Mouse (Mus musculus) c-Kit-negative CD71-positive TER-119-positive erythroid progenitor cells, embryonic 14.5 days (primary cell): ENCODE data around the gene Epha3.

Source experiments
- DNase-seq: peaks from one replicate; pipeline ENCODE4 v3.0.0-alpha.2; 2013; ENCODE audit warnings: low read depth, low spot score

The Epha3 gene

GRCm38 (mm10) chr16:63783544-63783943, 80.4 kb downstream of the Epha3 start:
- no peak for DNase-seq

GRCm38 (mm10) chr16:63782101-63782500, 81.9 kb downstream of the Epha3 start:
- no peak for DNase-seq

- DNase-seq, result no peak
Measured at GRCm38 (mm10) chr16:63780151-63780550, 83.8 kb downstream of the Epha3 start.

DNA sequence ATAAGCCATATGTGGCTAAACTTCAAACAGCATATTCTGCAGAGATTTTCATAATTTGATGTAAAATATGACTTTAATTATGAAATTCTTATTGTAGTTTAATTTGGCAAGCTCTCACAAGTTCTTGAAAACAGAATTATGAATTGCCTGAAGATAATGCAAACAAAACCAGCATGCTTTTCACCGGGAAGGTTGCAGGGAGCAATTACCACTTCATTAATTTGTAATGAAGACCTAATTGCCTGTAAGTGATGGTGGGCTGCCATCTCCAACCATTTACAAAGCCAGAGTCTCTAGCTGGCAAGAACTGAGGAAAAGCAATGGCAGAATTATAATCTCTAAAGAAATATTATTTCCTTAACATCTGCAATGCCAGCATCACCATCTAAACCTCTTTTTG, 86.2 kb downstream of the Epha3 start:
- no peak for DNase-seq

GRCm38 (mm10) chr16:63772566-63772965, 91.4 kb downstream of the Epha3 start:
- no peak for DNase-seq

- no peak for DNase-seq
Measured at GRCm38 (mm10) chr16:63767589-63767988, 96.4 kb downstream of the Epha3 start.

DNA sequence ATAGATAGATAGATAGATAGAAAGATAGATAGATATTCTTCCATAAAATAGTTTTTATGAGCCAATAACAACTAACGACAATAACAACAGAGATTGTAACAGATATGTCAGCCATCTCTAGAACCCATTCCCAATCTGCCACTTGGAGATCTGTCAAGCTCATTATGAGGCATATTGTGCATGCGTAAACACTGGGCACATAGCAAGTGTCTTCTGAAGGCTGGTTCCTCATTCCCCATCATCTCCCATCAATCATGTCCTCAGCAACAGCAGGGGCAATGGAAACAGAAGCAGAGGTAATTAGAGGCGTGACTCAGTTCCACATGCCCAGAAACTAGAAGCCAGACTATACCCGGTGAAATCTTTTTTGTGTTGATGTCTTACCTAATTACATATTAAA, 102.8 kb downstream of the Epha3 start:
- no peak for DNase-seq

DNA sequence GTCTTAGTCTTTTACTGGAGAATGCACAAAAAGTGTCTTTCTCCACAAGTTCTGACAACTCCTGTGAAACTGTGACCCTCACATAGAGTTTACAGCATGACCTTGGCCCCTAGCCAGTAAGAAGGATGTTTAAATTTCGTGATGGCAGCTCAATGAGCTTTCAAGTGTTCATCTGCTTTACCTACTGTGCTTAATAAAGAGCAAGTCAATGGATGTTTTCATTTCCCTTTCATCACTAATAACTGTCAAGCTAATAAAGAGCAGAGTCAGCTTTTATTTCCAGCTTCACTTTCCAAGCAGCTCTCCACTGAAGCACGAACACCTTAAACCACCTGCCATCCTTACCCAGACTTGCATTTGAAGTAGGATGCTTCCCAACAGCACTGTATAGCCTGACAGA, 103.9 kb downstream of the Epha3 start:
- DNase-seq, result no peak

DNA sequence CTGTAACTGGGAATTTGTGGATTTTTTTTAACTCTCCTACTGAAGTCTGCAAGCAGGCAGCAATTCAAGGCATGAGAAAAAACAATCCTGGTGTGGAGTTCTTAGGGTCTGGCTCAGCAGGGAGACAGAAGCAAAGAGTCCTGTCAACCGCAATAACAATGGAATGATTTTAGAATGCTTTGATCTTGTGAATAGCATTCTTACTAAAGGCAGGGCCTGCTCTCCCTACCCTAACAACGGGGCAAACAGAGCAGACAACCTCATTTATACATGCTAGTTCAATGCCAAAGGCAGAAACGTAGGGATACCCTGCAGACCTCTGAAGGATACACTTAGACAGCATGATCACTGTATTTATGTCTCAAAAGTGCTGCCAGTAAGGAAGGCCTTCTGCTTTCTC, 110.9 kb downstream of the Epha3 start:
- DNase-seq, result no peak

DNA sequence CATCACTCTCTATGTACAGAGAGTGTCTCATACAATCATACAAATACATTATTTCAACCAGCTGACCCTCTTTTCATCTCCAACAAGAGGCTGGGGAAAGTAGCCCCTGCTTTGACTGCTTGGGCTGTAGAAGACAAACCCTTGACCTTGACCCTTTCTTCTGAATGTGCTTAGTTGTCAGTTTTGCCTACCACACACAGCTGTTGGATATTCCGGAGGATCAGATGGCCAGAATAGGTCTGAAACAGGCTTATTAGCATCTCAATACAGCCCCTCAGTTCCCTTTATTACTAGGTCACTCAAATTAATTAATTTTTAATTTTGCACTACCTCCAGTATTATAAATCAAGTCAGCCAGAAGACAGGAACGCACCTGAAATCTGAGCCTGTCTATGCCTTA, 116.2 kb downstream of the Epha3 start:
- no peak for DNase-seq

DNA sequence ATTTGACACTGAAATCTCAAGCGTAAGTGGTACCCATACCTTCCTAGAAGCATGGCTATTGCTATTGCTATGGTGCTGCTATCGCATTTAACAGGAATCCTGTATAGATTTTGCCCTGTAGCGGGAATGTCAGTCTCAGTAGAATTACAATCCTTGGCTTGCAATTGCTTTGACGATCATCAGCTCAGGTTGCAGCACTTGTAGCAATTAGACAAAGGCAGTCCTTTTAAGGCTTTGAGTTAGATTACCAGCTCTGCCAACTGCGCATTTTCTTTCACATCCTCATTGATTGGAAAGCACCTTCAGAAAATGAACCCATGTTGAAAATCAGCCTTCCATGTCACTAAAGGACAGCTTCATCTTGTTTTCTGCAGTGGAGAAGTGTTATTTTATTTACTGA, 118.5 kb downstream of the Epha3 start:
- no peak for DNase-seq

DNA sequence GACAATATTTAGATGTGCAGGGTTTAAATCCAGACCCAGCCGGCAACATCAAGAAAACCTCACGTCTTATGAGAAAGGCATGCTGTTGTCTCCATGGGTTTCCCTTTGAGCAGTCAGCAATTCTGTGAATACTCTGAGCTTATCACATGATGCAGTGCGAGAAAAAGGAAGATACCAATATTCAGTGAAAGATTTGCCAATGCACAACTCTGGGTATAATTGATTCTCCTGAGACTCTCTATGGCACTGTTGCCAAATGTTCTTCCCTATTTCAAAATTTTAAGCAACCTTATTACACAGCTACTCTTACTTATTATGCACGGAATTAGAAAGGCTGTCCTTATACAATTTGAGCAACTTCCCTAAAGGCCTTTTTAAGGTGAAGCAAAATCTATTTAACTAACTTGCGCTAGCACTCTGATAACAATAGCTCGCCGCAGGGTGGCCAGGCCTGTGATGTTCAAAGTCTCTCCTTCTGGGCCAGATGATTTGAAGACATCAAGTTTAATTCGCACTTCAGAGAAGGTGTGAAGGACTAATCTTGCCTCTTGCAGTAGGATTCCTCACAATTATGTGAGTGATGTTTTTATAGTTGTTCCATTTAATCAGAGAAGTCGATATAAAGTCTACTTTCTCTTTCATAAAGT, 120.6 kb downstream of the Epha3 start:
- DNase-seq, result no peak

GRCm38 (mm10) chr16:63719235-63719634, 144.7 kb downstream of the Epha3 start:
- no peak for DNase-seq

DNA sequence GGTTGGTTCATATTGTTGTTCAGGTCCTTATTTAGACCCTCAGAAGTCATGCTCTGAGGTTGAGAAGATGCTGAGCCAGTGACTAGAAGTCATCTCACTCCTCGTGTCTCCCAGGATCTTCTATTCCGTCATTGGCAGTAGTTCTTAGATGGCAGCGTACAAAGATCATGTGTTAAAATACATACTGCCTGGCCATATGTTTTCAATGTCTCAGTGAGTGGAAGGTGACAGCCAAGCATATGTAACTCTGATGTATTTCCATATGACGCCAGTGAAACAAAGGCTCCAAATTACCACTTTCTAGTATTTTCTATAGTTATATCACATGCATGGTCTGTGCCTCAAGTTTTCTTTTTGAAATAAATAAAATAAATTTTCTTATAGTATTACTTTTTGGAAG, 146.7 kb downstream of the Epha3 start:
- no peak for DNase-seq

DNA sequence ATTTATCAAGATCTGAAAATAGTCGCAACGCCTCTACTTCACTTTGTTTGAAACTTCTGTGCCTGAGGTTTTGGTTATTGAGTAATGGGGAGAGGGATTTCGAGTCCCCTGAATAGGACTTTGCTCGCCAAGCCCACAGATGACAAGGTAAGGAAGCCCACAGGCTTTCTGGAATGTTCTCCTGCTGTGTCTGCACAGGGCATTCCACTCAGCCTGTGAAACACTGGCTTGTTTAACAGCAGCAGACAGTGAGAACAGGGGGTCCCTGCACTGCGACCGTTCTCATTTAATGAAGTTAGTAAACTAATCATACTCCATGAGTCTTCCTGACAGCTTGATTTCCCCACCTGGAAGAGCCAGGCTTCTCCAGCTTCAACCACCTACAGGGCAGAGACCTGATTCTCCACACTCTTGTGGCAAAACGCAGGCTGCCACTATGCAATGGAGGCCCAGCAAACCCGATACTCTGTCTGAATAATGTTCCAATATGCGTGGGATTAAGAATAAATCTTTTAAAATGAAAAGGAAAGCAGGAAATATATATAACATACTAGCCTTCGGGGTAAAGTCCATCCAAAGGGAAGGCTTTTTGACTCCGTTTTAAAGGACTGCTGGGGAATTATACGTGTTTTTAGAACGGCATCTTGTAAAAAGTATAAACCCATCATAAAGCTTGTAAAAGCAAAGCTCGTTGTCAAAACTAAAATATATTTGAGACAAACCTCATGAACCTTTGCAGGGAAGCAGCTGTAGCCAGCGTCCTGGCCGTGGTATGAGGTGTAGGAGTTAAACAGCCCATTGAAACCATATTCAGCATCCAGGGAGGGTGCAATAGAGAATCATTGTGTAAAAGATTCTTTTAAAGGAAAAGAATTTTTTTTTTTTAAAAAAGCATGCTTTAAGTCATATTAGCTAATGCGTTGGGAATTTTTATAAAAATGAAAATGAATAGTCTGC, 156.8 kb downstream of the Epha3 start:
- no peak for DNase-seq

DNA sequence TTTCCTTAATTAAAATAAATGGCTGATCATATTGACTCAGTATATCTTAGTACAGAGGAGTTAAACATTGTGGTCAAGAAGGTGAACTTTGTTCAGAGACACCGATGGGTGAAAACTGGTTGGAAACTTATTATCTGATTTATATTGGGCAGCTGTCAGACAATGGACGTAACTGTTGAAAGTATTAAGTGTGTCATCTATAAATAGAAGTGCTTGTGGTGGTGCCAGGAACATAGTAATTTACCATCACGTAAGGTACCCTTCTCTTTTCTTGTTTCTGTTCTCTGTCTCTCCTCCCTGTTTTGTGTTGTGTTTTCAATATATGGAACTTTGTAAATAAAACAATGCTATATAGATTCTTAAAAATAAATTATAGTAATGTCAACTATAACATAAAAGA, 174.6 kb downstream of the Epha3 start:
- no peak for DNase-seq

DNA sequence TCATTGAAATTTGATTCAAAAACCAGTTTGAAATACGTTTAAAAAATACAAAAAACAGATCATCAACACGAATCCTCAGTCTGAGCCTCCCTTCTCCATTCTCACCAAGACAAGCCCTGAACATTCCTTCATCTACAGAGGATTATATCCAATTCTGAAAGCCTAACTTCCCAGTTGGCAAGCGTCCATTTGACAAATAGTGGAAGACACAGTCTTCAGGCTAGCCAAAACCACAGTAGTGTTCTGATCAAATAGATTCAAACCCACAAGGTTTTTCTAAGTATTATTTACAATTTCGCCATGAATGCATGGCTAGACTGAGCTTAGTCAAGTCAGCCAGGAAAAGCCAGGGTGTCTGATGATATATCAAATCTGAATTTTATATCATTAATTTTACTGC, 179.8 kb downstream of the Epha3 start:
- no peak for DNase-seq

- DNase-seq, result no peak
Measured at GRCm38 (mm10) chr16:63674426-63674825, 189.5 kb downstream of the Epha3 start.

- DNase-seq, result no peak
Measured at GRCm38 (mm10) chr16:63673236-63673840, 190.6 kb downstream of the Epha3 start.

DNA sequence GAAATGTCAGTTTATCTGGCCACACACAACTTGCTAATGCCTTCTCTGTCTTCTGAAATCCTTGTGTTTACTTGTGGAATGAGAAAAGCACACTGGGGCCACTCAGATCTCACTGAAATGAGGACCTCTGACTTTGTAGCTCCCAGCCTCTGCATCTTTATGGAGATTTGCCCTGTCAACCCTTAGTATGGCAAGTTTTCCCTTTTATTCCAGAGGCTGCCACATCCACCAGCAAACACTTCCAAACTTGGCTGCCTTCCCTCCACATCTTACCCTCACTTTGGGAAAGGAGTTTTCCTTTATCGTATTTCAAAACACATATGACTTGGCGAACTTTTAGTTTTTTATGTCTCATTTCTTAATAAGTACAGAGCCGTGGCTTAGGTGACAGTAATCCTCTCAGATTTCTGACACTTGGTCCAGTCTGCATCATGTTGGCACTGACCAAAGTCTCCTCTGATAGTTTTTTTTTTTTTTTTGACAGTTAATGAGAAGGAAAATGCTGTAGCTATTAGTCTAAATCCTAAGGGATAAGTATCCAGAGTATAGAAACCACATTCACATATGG, 198.0 kb downstream of the Epha3 start:
- no peak for DNase-seq

- DNase-seq, result no peak
Measured at GRCm38 (mm10) chr16:63658302-63658974, 205.5 kb downstream of the Epha3 start.

DNA sequence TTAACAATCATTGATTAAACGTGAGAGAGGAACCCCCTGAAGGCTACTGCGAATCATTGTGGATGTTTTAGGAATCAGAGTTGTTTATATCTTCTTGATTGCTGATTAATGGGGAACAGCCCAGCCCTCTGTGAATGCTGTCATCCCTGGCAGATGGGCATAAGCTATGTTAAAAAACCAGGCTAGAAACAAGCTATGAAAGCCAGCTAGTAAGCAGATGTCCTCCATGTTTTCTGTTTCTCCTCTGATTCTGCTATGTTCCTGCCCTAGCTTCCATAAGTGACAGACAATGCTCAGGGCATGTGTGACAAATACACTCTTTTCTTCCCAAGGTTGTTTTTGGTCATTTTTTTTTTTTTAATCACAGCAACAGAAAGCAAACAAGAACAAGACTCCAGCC, 206.2 kb downstream of the Epha3 start:
- DNase-seq, result no peak
